Mouse (Mus musculus) heart, adult 2 months (tissue): Measurements from ENCODE around the gene Cetn3. TPM values are rescaled to one million over a fixed set of nuclear protein-coding genes. Genes with fewer than 3 reads are reported as not detected.

ENCODE experiments used
- DNase-seq, 2 experiments: peaks; one replicate each; pipeline ENCODE4 v3.0.0; 2021
- H3K27ac ChIP-seq: fragments of 200-600 bp; 2 replicates; pipeline ENCODE4 v1.8.1; 2022
- H3K27me3 ChIP-seq: fragments of 200-500 bp; 2 replicates; pipeline ENCODE4 v1.6.1; 2012; ENCODE audit warnings: mild to moderate bottlenecking, low read length, inconsistent platforms, mixed read lengths; ENCODE audit not compliant: control insufficient read depth, insufficient read depth
- H3K36me3 ChIP-seq: fragments of 200-500 bp; 2 replicates; pipeline ENCODE4 v1.6.1; 2012; ENCODE audit warnings: low read length, inconsistent platforms; ENCODE audit not compliant: control insufficient read depth, insufficient read depth
- H3K4me1 ChIP-seq: fragments of 200-500 bp; 2 replicates; pipeline ENCODE4 v1.6.1; 2011; ENCODE audit warnings: low read length; ENCODE audit not compliant: control insufficient read depth, insufficient read depth
- H3K4me3 ChIP-seq: fragments of 200-600 bp; 2 replicates; pipeline ENCODE4 v1.8.1; 2022
- H3K79me2 ChIP-seq: fragments of 200-500 bp; replicated peaks from 2 replicates; pipeline ENCODE4 v1.6.1; 2012; ENCODE audit warnings: mild to moderate bottlenecking, inconsistent platforms, low read length, moderate library complexity, mixed read lengths; ENCODE audit not compliant: control insufficient read depth, insufficient read depth
- H3K9ac ChIP-seq: fragments of 200-500 bp; 2 replicates; pipeline ENCODE4 v1.6.1; 2012; ENCODE audit warnings: low read depth, mild to moderate bottlenecking, control low read depth, inconsistent platforms, low read length, mixed read lengths
- CTCF ChIP-seq: fragments of 200-600 bp; IDR thresholded peaks from 2 replicates; pipeline ENCODE4 v1.8.1; 2022; ENCODE audit warnings: antibody characterized with exemption, mild to moderate bottlenecking, moderate library complexity
- EP300 ChIP-seq: fragments of 200-500 bp; IDR thresholded peaks from 2 replicates; pipeline ENCODE4 v1.6.1; 2011; ENCODE audit warnings: low read depth, low read length, control low read depth; ENCODE audit not compliant: insufficient read depth
- POLR2A ChIP-seq: fragments of 200-500 bp; IDR thresholded peaks from 2 replicates; pipeline ENCODE4 v1.6.1; 2011; ENCODE audit warnings: mild to moderate bottlenecking, low read depth, low read length, control low read depth; ENCODE audit not compliant: insufficient read depth
- WGBS: fragments of 180-500 bp; shearing (Covaris S2); methylation state at CpG from one replicate; pipeline ENCODE4 v1.1.7; 2018; 5-methylcytosine and 5-hydroxymethylcytosine counted together
- intact Hi-C: fragments of 180-260 bp; cut with DNase I; formaldehyde crosslinking; loops from one replicate; pipeline ENCODE4 v1.15.1; 2025
- polyA plus RNA-seq: library from polyadenylated mRNA; depleted of rRNA; stranded (reverse); fragments of >200 nt; gene quantifications from 2 replicates; pipeline ENCODE4 v1.2.3, GENCODE M21; 2012; rRNA removed
- total RNA-seq, 2 experiments: library from RNA; stranded (reverse); gene quantifications; 2 replicates each; pipeline ENCODE4 v1.2.3; 2021

Gene Cetn3
- total and polyA plus RNA-seq, 3 experiments = 5.0 to 53.0 (median 52.0) TPM

- H3K27me3 ChIP-seq = no peaks in the 10 kb centered on the region
- WGBS = 84% methylated on average over 5 of the region's 5 CpGs
- TF ChIP-seq CTCF (no peak), POLR2A (no peak), EP300 (no peak)
- intact Hi-C loops = no loop called here
- H3K4me3 ChIP-seq = no peak overlapping the region
- no peaks in the 10 kb centered on the region for H3K4me1 ChIP-seq
- no peak overlapping the region for H3K27ac ChIP-seq
- H3K9ac ChIP-seq = no peak overlapping the region
- DNase-seq = no peak
- H3K36me3 ChIP-seq = no peaks in the 10 kb centered on the region
- H3K79me2 ChIP-seq = no peaks in the 10 kb centered on the region
Observed at GRCm38 (mm10) chr13:81840646-81841045, 57.8 kb downstream of the Cetn3 start.

GRCm38 (mm10) chr13:81842278-81842677, 59.4 kb downstream of the Cetn3 start:
- no peaks in the 10 kb centered on the region for H3K36me3 ChIP-seq
- H3K4me1 ChIP-seq = no peaks in the 10 kb centered on the region
- WGBS = 74% methylated on average over 6 of the region's 6 CpGs
- no peaks in the 10 kb centered on the region for H3K79me2 ChIP-seq
- intact Hi-C loops = no loop called here
- no peak overlapping the region for H3K4me3 ChIP-seq
- H3K27me3 ChIP-seq = no peaks in the 10 kb centered on the region
- H3K9ac ChIP-seq = no peak overlapping the region
- DNase-seq = no peak
- TF ChIP-seq EP300 (no peak), POLR2A (no peak), CTCF (no peak)
- no peak overlapping the region for H3K27ac ChIP-seq

Other genes starting within 250 kb of the Cetn3 start
- under 1 TPM in 1 of 2 experiments, not detected in 1; 0.30 TPM for gene Adgrv1, start 149.9 kb upstream of the Cetn3 start, total RNA-seq
- 0.18 and 0.35 TPM in 2 replicates for gene Adgrv1, start 149.9 kb upstream of the Cetn3 start, polyA plus RNA-seq
- 10 to 100 TPM; 13.2 to 17.2 TPM for gene Lysmd3, start 125.4 kb upstream of the Cetn3 start, total RNA-seq
- gene Lysmd3, start 125.4 kb upstream of the Cetn3 start, polyA plus RNA-seq = 4.3 and 9.3 TPM in 2 replicates
- gene Polr3g, start 72.1 kb upstream of the Cetn3 start, total RNA-seq = 1 to 10 TPM; 3.3 to 4.5 TPM
- 2.0 and 4.5 TPM in 2 replicates for gene Polr3g, start 72.1 kb upstream of the Cetn3 start, polyA plus RNA-seq
- gene Mblac2, start 71.7 kb upstream of the Cetn3 start, total RNA-seq = 1 to 10 TPM; 5.1 to 5.9 TPM
- 2.5 and 4.7 TPM in 2 replicates for gene Mblac2, start 71.7 kb upstream of the Cetn3 start, polyA plus RNA-seq